Mouse (Mus musculus) lung, postnatal 0 days (tissue): ENCODE results near the gene Mta3.

Source experiments
- CTCF ChIP-seq: IDR thresholded peaks from 2 replicates; pipeline ENCODE4 v1.5.1; 2016; ENCODE audit warnings: antibody characterized with exemption, mild to moderate bottlenecking
- EP300 ChIP-seq: IDR thresholded peaks from 2 replicates; pipeline ENCODE4 v1.6.1; 2016; ENCODE audit warnings: antibody characterized with exemption, mild to moderate bottlenecking, control low read depth

GRCm38 (mm10) chr17:83667934-83668690 lies 37.9 kb upstream of the Mta3 start:
- TF ChIP-seq CTCF (no peak), EP300 (no peak)
